Mouse (Mus musculus) forebrain, embryonic 16.5 days (tissue): ENCODE results near the gene 3110082I17Rik. TPM values are rescaled to one million over a fixed set of nuclear protein-coding genes. Genes with fewer than 3 reads are reported as not detected.

Experiments used
- ATAC-seq: fragments of 200-750 bp; cut with Nextera tagmentation; 2 replicates; pipeline ENCODE4 v1.8.0; 2017; ENCODE audit warnings: mild to moderate bottlenecking, moderate library complexity
- H3K27ac ChIP-seq: fragments of 300-500 bp; sonication (generic); 2 replicates; pipeline ENCODE4 v1.5.1; 2014; ENCODE audit warnings: low read length, control low read depth
- H3K27me3 ChIP-seq: fragments of 300-500 bp; sonication (generic); replicated peaks from 2 replicates; pipeline ENCODE4 v1.6.1; 2014; ENCODE audit warnings: low read length; ENCODE audit not compliant: control insufficient read depth, insufficient read depth
- H3K36me3 ChIP-seq: fragments of 300-500 bp; sonication (generic); 2 replicates; pipeline ENCODE4 v1.6.1; 2014; ENCODE audit not compliant: control insufficient read depth, insufficient read depth
- H3K4me1 ChIP-seq: fragments of 300-500 bp; sonication (generic); replicated peaks from 2 replicates; pipeline ENCODE4 v1.6.1; 2014; ENCODE audit warnings: low read length; ENCODE audit not compliant: control insufficient read depth, insufficient read depth
- H3K4me2 ChIP-seq: fragments of 300-500 bp; sonication (generic); 2 replicates; pipeline ENCODE4 v1.6.1; 2014; ENCODE audit warnings: mild to moderate bottlenecking, low read length, control low read depth
- H3K4me3 ChIP-seq: fragments of 300-500 bp; sonication (generic); replicated peaks from 2 replicates; pipeline ENCODE4 v1.5.1; 2014; ENCODE audit warnings: mild to moderate bottlenecking, low read length, control low read depth
- H3K9ac ChIP-seq: fragments of 300-500 bp; sonication (generic); replicated peaks from 2 replicates; pipeline ENCODE4 v1.6.1; 2014; ENCODE audit warnings: low read depth, low read length, control low read depth
- H3K9me3 ChIP-seq: fragments of 300-500 bp; sonication (generic); 2 replicates; pipeline ENCODE4 v1.6.1; 2016; ENCODE audit warnings: low read length; ENCODE audit not compliant: control insufficient read depth
- WGBS: fragments of 180-500 bp; shearing (Covaris S2); extraction: QIAGEN DNeasy Blood & Tissue Kit; methylation state at CpG from one replicate; pipeline ENCODE4 v1.1.7; 2014; 5-methylcytosine and 5-hydroxymethylcytosine counted together
- polyA plus RNA-seq: library from polyadenylated mRNA; unstranded; fragments of >200 nt; fragmentation: Nextera tagmentation; extraction: Ambion mirVana; gene quantifications from 2 replicates; pipeline ENCODE4 v1.2.1, GENCODE M21; 2015

Gene 3110082I17Rik
- polyA plus RNA-seq, 1 experiment from 2014 or later = 22.7 TPM

- Histone ChIP-seq H3K27me3 (no peaks in the 10 kb centered on the region), H3K4me2 (peak overlapping the region; percentile 82), H3K9ac (peak overlapping the region; percentile 67; the same call in 1 of the 2 replicates), H3K27ac (no peak overlapping the region), H3K9me3 (no peaks in the 10 kb centered on the region), H3K36me3 (no peaks in the 10 kb centered on the region), H3K4me3 (peak overlapping the region; percentile 47), H3K4me1 (peaks cover 17% of the 10 kb centered on the region)
- no peak; the same call in 1 of the 2 replicates for ATAC-seq
- WGBS = 19% methylated on average over 8 of the region's 8 CpGs
Observed at GRCm38 (mm10) chr5:139379771-139380384, 80.4 kb downstream of the 3110082I17Rik start.

GRCm38 (mm10) chr5:139378986-139379629 lies 81.2 kb downstream of the 3110082I17Rik start:
- 0 out of 2 replicates have a peak, but pooled peaks have one; percentile 37 for ATAC-seq

GRCm38 (mm10) chr5:139378271-139378556 lies 82.1 kb downstream of the 3110082I17Rik start:
- no peak overlapping the region for H3K9ac ChIP-seq
- H3K4me2 ChIP-seq = no peak overlapping the region
- H3K27me3 ChIP-seq = no peaks in the 10 kb centered on the region
- H3K9me3 ChIP-seq = no peaks in the 10 kb centered on the region
- H3K4me3 ChIP-seq = no peak overlapping the region
- peaks cover 17% of the 10 kb centered on the region for H3K4me1 ChIP-seq
- 97% methylated on average over 7 of the region's 7 CpGs for WGBS
- ATAC-seq = no peak
- H3K27ac ChIP-seq = no peak overlapping the region
- no peaks in the 10 kb centered on the region for H3K36me3 ChIP-seq

More at GRCm38 (mm10) chr5:139378986-139379629, 81.2 kb downstream of the 3110082I17Rik start:
- H3K27ac ChIP-seq = 0 out of 2 replicates have a peak overlapping the region, but pooled peaks have one; percentile 6
- no peak overlapping the region for H3K9ac ChIP-seq
- H3K4me2 ChIP-seq = no peak overlapping the region
- H3K36me3 ChIP-seq = no peaks in the 10 kb centered on the region
- no peak overlapping the region for H3K4me3 ChIP-seq
- no peaks in the 10 kb centered on the region for H3K27me3 ChIP-seq
- WGBS = 57% methylated on average over 21 of the region's 21 CpGs
- H3K4me1 ChIP-seq = peaks cover 17% of the 10 kb centered on the region
- no peaks in the 10 kb centered on the region for H3K9me3 ChIP-seq

GRCm38 (mm10) chr5:139377468-139378270 lies 82.7 kb downstream of the 3110082I17Rik start, which contains the start of gene Gpr146:
TSS of gene Gpr146 (plus strand) at chr5:139377697.
- peaks cover 18% of the 10 kb centered on the region for H3K4me1 ChIP-seq
- H3K27me3 ChIP-seq = no peaks in the 10 kb centered on the region
- no peak for ATAC-seq
- no peaks in the 10 kb centered on the region for H3K36me3 ChIP-seq
- no peak within 1 kb of the TSS for H3K27ac ChIP-seq
- H3K4me2 ChIP-seq = no peak within 1 kb of the TSS
- no peak within 1 kb of the TSS for H3K9ac ChIP-seq
- WGBS = 86% methylated on average over 18 of the region's 18 CpGs
- H3K9me3 ChIP-seq = no peaks in the 10 kb centered on the region
- no peak within 1 kb of the TSS for H3K4me3 ChIP-seq

- no peaks in the 10 kb centered on the region for H3K27me3 ChIP-seq
- WGBS = 85% methylated on average over 2 of the region's 2 CpGs
- H3K9me3 ChIP-seq = no peaks in the 10 kb centered on the region
- no peak overlapping the region for H3K27ac ChIP-seq
- H3K4me2 ChIP-seq = no peak overlapping the region
- no peak for ATAC-seq
- no peaks in the 10 kb centered on the region for H3K36me3 ChIP-seq
- H3K4me3 ChIP-seq = no peak overlapping the region
- peaks cover 20% of the 10 kb centered on the region for H3K4me1 ChIP-seq
- H3K9ac ChIP-seq = no peak overlapping the region
Observed at GRCm38 (mm10) chr5:139374841-139375240, 85.5 kb downstream of the 3110082I17Rik start.

GRCm38 (mm10) chr5:139373889-139374444 lies 86.4 kb downstream of the 3110082I17Rik start:
- H3K4me2 ChIP-seq = no peak overlapping the region
- no peak overlapping the region for H3K9ac ChIP-seq
- H3K27me3 ChIP-seq = no peaks in the 10 kb centered on the region
- H3K4me3 ChIP-seq = no peak overlapping the region
- H3K9me3 ChIP-seq = no peaks in the 10 kb centered on the region
- H3K4me1 ChIP-seq = peaks cover 17% of the 10 kb centered on the region
- 85% methylated on average over 6 of the region's 6 CpGs for WGBS
- no peak overlapping the region for H3K27ac ChIP-seq
- no peaks in the 10 kb centered on the region for H3K36me3 ChIP-seq
- no peak for ATAC-seq

GRCm38 (mm10) chr5:139373126-139373525 lies 87.2 kb downstream of the 3110082I17Rik start:
- 87% methylated on average over 3 of the region's 3 CpGs for WGBS

GRCm38 (mm10) chr5:139371631-139372401 lies 88.5 kb downstream of the 3110082I17Rik start:
- Histone ChIP-seq H3K9ac (peak overlapping the region; percentile 87), H3K9me3 (no peaks in the 10 kb centered on the region), H3K4me2 (peak overlapping the region; percentile 88), H3K27me3 (no peaks in the 10 kb centered on the region), H3K36me3 (no peaks in the 10 kb centered on the region), H3K4me1 (peaks cover 13% of the 10 kb centered on the region), H3K27ac (peak overlapping the region; percentile 58; the same call in 1 of the 2 replicates), H3K4me3 (peak overlapping the region; percentile 77)
- 2% methylated on average over 39 of the region's 39 CpGs for WGBS
- peak; percentile 94 for ATAC-seq

More at GRCm38 (mm10) chr5:139373126-139373525, 87.2 kb downstream of the 3110082I17Rik start:
- H3K4me1 ChIP-seq = peaks cover 16% of the 10 kb centered on the region
- H3K9me3 ChIP-seq = no peaks in the 10 kb centered on the region
- ATAC-seq = no peak
- H3K4me2 ChIP-seq = no peak overlapping the region
- no peak overlapping the region for H3K27ac ChIP-seq
- H3K9ac ChIP-seq = no peak overlapping the region
- no peak overlapping the region for H3K4me3 ChIP-seq
- no peaks in the 10 kb centered on the region for H3K27me3 ChIP-seq
- H3K36me3 ChIP-seq = no peaks in the 10 kb centered on the region
